Mouse (Mus musculus): ENCODE results near the gene Cdon.

The Cdon gene

GRCm38 (mm10) chr9:35438286-35439061, 17.5 kb downstream of the Cdon start:
- DNase-seq (ENCODE audit: low spot score), result no peak

GRCm38 (mm10) chr9:35439062-35439442, 18.1 kb downstream of the Cdon start:
- DNase-seq (ENCODE audit: low spot score), result no peak

- DNase-seq (ENCODE audit: low spot score), result no peak
Measured at GRCm38 (mm10) chr9:35439754-35440153, 18.8 kb downstream of the Cdon start.

- no peak for DNase-seq (ENCODE audit: low spot score)
Measured at GRCm38 (mm10) chr9:35442476-35442875, 21.5 kb downstream of the Cdon start.

DNA sequence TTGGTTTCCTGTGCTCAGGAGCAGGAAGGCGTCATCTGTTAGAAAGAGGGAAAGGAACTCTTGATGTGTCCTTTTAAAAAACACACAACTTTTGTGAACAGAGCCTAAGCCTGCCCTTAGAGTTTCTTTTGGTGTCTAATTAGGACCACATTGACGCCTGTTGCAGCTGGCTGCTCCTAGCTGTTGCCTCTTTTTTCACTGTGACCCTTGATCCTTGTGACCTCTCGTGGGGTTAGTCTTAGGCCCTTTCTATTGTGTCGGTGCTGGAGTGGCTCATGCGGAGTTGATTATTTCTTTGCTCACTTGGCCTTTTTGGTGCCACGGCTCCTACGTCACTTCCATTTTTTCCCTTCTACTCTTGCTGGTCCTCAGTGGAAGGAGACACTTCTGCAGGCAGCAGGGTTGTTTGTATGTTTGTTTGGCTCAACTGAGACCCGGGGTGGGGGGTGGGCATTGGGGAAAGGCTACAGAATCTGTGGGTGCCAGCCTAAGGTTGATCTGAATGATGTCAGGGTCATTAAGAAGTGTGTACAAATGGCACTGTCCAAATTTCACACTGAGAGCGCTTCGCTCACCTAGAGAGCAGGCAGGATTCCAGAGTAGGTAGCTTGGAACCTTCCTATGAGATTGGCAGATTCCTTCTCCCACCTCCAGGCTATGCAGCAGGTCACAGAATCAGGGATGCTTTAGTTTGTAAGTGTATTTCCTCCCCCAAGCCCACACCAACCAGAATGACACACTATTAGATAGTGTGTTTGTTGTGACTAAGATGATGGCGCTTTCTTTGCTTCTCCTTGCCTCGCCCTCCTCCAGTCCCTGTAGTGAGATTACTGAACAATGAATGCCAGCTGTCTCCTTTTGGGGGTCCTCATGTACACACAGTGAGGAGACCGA, 22.9 kb downstream of the Cdon start:
- no peak for DNase-seq (ENCODE audit: low spot score)

DNA sequence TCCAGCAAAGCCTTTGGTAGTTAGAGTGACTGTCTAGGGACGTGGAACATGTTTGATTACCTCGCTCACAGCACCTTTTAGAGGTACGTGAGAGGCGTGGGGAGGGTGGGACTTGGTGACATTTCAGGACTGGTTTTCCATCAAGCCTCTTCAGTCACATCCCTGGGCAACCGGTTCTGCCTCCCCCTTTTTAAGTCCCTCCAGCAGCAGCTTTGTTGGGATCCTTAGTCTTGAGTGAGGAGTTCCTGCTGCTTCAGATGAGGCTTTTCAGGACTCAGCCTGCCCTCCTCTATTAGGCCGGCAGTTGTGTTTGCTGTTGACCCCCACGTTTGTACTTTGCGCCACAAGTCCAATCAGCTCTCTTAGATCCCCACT, 23.6 kb downstream of the Cdon start:
- no peak for DNase-seq (ENCODE audit: low spot score)

DNA sequence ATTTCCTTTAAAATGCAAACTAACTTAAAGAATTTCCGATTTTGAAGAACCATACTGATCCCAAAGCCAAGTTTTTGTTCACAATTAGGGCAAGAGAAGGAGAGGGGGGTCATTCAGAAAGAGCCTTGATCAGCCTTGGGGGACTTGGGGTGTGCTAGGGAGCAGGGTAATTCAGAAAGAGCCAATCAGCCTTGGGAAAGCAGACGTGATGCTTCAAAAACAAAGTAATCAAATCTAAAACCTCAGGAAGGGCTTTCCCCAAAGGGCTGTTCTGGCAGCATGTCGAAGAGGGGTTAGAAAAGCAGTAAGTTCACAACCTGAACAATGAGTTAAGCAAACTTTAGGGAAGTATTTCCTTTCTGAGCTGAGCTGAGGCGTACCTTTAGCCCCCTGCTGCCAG, 26.0 kb downstream of the Cdon start:
- no peak for DNase-seq (ENCODE audit: low spot score)

GRCm38 (mm10) chr9:35453311-35453710, 32.4 kb downstream of the Cdon start:
- no peak for DNase-seq (ENCODE audit: low spot score)

DNA sequence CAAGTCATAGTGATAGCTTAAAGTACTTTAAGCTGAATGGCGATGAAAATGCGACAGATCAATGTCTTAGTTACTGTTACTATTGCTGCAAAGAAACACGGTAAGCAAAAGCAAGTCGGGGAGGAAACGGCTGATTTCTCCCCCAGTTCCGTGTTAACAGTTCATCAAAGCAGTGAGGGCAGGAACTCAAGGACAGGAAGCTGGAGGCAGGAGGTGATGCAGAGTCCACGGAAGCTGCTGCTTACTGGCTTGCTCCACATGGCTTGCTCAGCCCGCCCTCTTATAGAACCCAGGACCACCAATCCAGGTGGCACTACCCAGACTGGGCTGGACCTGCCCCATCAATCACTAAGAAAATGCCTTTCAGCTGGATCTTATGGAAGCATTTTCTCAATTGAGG, 38.7 kb downstream of the Cdon start:
- DNase-seq (ENCODE audit: low spot score), result no peak

GRCm38 (mm10) chr9:35467264-35467817, 46.4 kb downstream of the Cdon start:
- DNase-seq (ENCODE audit: low spot score), result peak; percentile 45

- DNase-seq (ENCODE audit: low spot score), result no peak
Measured at GRCm38 (mm10) chr9:35468913-35469312, 48.0 kb downstream of the Cdon start.

GRCm38 (mm10) chr9:35474104-35474724, 53.3 kb downstream of the Cdon start:
- DNase-seq (ENCODE audit: low spot score), result no peak

- DNase-seq (ENCODE audit: low spot score), result no peak
Measured at GRCm38 (mm10) chr9:35475394-35475793, 54.5 kb downstream of the Cdon start.

- no peak for DNase-seq (ENCODE audit: low spot score)
Measured at GRCm38 (mm10) chr9:35479456-35479855, 58.5 kb downstream of the Cdon start.

GRCm38 (mm10) chr9:35482014-35482898, 61.3 kb downstream of the Cdon start:
- no peak for DNase-seq (ENCODE audit: low spot score)

GRCm38 (mm10) chr9:35483949-35484348, 63.0 kb downstream of the Cdon start:
- no peak for DNase-seq (ENCODE audit: low spot score)

- DNase-seq (ENCODE audit: low spot score), result no peak
Measured at GRCm38 (mm10) chr9:35486616-35487015, 65.7 kb downstream of the Cdon start.

- DNase-seq (ENCODE audit: low spot score), result no peak
Measured at GRCm38 (mm10) chr9:35488496-35488895, 67.6 kb downstream of the Cdon start.

DNA sequence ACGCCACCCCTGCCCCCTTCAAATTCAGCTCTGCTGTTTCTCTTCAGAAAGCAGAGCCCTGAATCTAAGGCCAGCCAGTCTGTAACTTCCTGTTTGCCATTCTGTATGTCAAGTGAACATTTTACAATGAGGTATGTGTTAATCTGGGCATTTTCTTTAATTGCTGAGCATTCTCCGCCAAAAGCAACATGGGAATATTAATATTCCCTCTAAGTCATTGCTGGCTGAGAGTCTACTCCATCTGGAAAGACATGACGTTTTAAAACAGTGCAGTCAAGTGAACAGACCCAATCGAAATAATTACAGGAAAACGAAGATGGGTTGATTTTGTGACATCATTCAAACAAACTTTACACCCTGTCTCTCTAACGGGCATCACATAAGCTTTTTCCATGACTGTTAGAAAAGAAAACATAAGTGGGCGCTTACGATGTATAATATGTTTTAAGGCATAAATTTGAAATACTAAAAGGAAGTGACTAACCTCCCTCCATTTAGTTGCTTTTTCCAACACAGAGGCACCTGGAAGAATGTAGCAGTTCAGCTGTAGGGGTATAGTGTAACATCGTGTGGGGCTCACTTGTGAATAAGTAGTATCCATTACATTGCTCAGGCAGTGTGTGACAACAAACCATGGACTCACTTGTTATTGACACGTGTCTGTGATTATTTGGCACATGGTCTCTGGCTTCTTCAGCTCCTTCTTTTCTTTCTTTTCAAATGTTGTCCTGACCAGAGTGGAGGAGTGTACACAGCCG, 70.4 kb downstream of the Cdon start:
- DNase-seq (ENCODE audit: low spot score), result no peak

DNA sequence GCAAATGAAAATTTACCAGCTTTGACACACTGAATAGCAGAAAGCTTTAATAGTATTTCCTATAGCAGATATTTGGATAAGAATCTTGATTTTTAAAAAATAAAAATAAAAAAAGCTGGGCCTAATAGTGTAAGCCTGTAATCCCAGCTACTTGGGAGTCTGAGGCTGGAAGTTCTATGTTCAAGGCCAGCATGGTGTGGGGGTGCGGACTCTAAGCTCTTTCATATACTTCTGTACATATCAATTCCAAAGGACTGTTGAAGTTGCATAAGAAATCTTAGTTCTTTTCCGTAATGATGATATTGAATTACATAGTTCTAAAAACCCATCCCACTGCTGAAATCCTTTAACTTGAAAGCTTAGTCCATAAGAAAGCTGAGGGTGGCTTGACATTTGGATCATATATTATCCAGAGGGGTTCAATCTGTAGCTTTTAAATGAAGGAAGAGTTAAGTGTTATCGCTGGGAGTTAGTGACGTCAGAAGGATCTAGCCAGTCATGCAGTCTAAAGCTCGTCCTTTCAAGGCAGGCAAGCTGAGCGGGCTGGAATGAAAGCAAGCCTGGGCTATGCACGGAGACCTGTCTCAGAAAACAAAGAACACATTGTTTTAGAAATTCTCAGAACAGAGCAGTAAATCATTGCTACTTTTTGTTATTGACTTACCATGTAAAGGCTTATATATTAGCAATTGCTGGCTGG, 72.3 kb downstream of the Cdon start:
- no peak for DNase-seq (ENCODE audit: low spot score)
